Mouse (Mus musculus): ENCODE results near the gene Higd1a. TPM values are rescaled to one million over a fixed set of nuclear protein-coding genes. Genes with fewer than 3 reads are reported as not detected.

Gene Higd1a
- polyA plus RNA-seq, 1 experiment from 2014 or later, result 275 TPM

- Histone ChIP-seq H3K27ac (replicated peaks in 1 of 2; ENCODE audit: control insufficient read depth in 1 of 2, insufficient read depth in 1 of 2, low read depth in 2 of 2, low read length in 2 of 2) (no peak overlapping the region), H3K4me1 (ENCODE audit: control insufficient read depth in 2 of 2, insufficient read depth in 2 of 2, low read length in 2 of 2) (no peaks in the 10 kb centered on the region), H3K4me2 (ENCODE audit: low read length) (no peak overlapping the region), H3K4me3 (ENCODE audit: control insufficient read depth in 1 of 2, insufficient read depth in 1 of 2, low read depth in 1 of 2, low read length in 2 of 2) (no peak overlapping the region), H3K9ac (ENCODE audit: low read length) (no peak overlapping the region), H3K36me3 (ENCODE audit: control insufficient read depth, insufficient read depth, low read length) (no peaks in the 10 kb centered on the region), H3K27me3 (ENCODE audit: control insufficient read depth, insufficient read depth, low read length) (no peaks in the 10 kb centered on the region), H3K9me3 (ENCODE audit: control insufficient read depth, low read length) (no peaks in the 10 kb centered on the region)
- ATAC-seq (ENCODE audit: insufficient number of reproducible peaks, insufficient read depth, low FRiP score, low read depth), result no peak
- 47% methylated on average over 3 of the region's 3 CpGs for WGBS
These were observed 7.4 kb upstream of the Higd1a start for GRCm38 (mm10) chr9:121865425-121866008.

DNA sequence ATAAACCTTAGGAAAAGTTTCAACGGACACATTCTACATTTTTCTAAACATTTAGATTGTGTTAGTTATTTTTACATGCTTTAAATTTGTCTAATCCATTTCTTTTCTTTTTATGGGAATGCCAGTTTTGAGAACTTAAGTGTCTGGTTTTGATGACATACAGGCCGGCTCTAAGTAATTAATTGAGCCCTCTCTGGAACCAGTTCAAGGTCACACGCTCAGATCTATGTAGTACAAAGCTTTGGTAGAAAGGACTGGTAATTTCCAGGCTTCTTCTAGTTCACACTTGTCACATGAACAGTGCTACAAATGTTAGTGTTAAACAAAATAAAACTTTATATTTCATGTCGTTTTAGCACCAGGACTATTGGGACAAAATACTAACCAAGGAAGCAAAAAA is 6.7 kb upstream of the Higd1a start:
- Histone ChIP-seq H3K36me3 (ENCODE audit: control insufficient read depth, insufficient read depth, low read length) (no peaks in the 10 kb centered on the region), H3K4me2 (ENCODE audit: low read length) (no peak overlapping the region), H3K9me3 (ENCODE audit: control insufficient read depth, low read length) (no peaks in the 10 kb centered on the region), H3K27me3 (ENCODE audit: control insufficient read depth, insufficient read depth, low read length) (no peaks in the 10 kb centered on the region), H3K4me1 (ENCODE audit: control insufficient read depth in 2 of 2, insufficient read depth in 2 of 2, low read length in 2 of 2) (no peaks in the 10 kb centered on the region), H3K9ac (ENCODE audit: low read length) (no peak overlapping the region), H3K27ac (replicated peaks in 1 of 2; ENCODE audit: control insufficient read depth in 1 of 2, insufficient read depth in 1 of 2, low read depth in 2 of 2, low read length in 2 of 2) (no peak overlapping the region), H3K4me3 (ENCODE audit: control insufficient read depth in 1 of 2, insufficient read depth in 1 of 2, low read depth in 1 of 2, low read length in 2 of 2) (no peak overlapping the region)
- no peak for ATAC-seq (ENCODE audit: insufficient number of reproducible peaks, insufficient read depth, low FRiP score, low read depth)
- WGBS, result 68% methylated on average over 4 of the region's 4 CpGs

DNA sequence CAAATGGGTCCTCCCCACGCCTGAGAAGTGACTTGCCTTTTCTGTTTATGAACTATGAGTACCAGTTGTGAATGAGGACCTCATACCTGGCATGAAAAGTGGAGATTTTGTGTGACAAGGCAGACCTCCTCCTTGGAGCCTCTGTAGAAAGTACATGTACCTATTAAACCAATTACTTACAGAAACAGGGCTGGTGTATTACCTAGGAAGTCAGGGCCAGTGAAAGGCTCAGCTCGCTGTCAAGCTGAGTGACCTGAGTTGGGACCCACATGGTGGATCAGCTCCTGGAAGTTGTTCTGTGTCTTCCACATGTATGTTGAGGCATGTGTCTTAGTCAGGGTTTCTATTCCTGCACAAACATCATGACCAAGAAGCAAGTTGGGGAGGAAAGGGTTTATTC is 2.8 kb upstream of the Higd1a start:
- Histone ChIP-seq H3K9ac (ENCODE audit: low read length) (no peak overlapping the region), H3K36me3 (ENCODE audit: control insufficient read depth, insufficient read depth, low read length) (no peaks in the 10 kb centered on the region; the same call in 1 of the 2 replicates), H3K27me3 (ENCODE audit: control insufficient read depth, insufficient read depth, low read length) (no peaks in the 10 kb centered on the region), H3K4me3 (ENCODE audit: control insufficient read depth in 1 of 2, insufficient read depth in 1 of 2, low read depth in 1 of 2, low read length in 2 of 2) (no peak overlapping the region), H3K9me3 (ENCODE audit: control insufficient read depth, low read length) (no peaks in the 10 kb centered on the region), H3K4me2 (ENCODE audit: low read length) (no peak overlapping the region), H3K27ac (replicated peaks in 1 of 2; ENCODE audit: control insufficient read depth in 1 of 2, insufficient read depth in 1 of 2, low read depth in 2 of 2, low read length in 2 of 2) (no peak overlapping the region), H3K4me1 (ENCODE audit: control insufficient read depth in 2 of 2, insufficient read depth in 2 of 2, low read length in 2 of 2) (peaks cover 0 to 2% of the 10 kb centered on the region in 2 experiments; a peak in 2 of 4 replicates)
- no peak for ATAC-seq (ENCODE audit: insufficient number of reproducible peaks, insufficient read depth, low FRiP score, low read depth)
- 81% methylated on average over 2 of the region's 2 CpGs for WGBS

- Histone ChIP-seq H3K9me3 (ENCODE audit: control insufficient read depth, low read length) (no peaks in the 10 kb centered on the region), H3K36me3 (ENCODE audit: control insufficient read depth, insufficient read depth, low read length) (peaks cover 1% of the 10 kb centered on the region), H3K9ac (ENCODE audit: low read length) (no peak overlapping the region), H3K4me2 (ENCODE audit: low read length) (no peak overlapping the region), H3K27me3 (ENCODE audit: control insufficient read depth, insufficient read depth, low read length) (no peaks in the 10 kb centered on the region), H3K4me1 (ENCODE audit: control insufficient read depth in 2 of 2, insufficient read depth in 2 of 2, low read length in 2 of 2) (peaks cover 0 to 9% of the 10 kb centered on the region in 2 experiments; a peak in 2 of 4 replicates), H3K4me3 (ENCODE audit: control insufficient read depth in 1 of 2, insufficient read depth in 1 of 2, low read depth in 1 of 2, low read length in 2 of 2) (no peak overlapping the region), H3K27ac (replicated peaks in 1 of 2; ENCODE audit: control insufficient read depth in 1 of 2, insufficient read depth in 1 of 2, low read depth in 2 of 2, low read length in 2 of 2) (no peak overlapping the region)
- no peak for ATAC-seq (ENCODE audit: insufficient number of reproducible peaks, insufficient read depth, low FRiP score, low read depth)
- 93% methylated on average over 2 of the region's 2 CpGs for WGBS
These were observed 1.2 kb upstream of the Higd1a start for GRCm38 (mm10) chr9:121859345-121859744.

DNA sequence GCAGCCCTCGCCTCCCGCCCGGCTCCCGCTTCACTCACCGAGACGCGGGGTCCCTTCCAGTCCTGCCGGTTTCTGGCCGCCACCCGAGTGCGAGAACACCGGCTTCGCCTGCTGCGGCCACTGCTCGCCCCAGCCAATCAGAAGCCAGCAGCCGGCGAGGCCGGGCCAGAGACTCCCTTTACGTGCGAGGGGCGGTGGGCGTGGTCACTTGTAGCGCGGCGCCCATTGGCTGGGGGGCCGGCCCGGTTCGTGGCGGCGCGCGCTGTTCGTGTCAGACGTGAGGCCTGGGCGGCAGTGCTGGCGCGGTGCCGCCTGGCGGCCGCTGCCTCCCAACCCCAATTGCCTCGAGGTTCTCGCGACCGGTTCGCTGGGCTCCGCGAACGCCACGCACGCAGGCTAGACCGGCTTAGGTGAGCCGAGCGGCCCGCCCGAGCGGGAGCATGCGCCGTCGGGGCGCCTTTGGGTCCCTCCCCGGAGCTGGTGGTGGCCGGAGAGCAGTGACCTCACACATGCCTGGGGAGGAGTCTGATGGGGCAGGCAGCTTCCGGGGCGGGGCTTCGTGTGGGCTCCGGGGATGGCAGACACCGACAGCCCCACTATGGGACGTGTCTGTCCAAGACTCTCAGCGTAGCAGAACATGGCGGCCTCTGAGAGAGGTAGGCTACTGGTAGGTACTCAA is 549 bp downstream of the Higd1a start:
- Histone ChIP-seq H3K4me2 (ENCODE audit: low read length) (peak overlapping the region; percentile 87), H3K9ac (ENCODE audit: low read length) (peak overlapping the region; percentile 95), H3K27me3 (ENCODE audit: control insufficient read depth, insufficient read depth, low read length) (no peaks in the 10 kb centered on the region), H3K4me1 (ENCODE audit: control insufficient read depth in 2 of 2, insufficient read depth in 2 of 2, low read length in 2 of 2) (peaks cover 0 to 9% of the 10 kb centered on the region in 2 experiments; a peak in 2 of 4 replicates), H3K36me3 (ENCODE audit: control insufficient read depth, insufficient read depth, low read length) (peaks cover 5% of the 10 kb centered on the region), H3K9me3 (ENCODE audit: control insufficient read depth, low read length) (no peaks in the 10 kb centered on the region), H3K4me3 (ENCODE audit: control insufficient read depth in 1 of 2, insufficient read depth in 1 of 2, low read depth in 1 of 2, low read length in 2 of 2) (peak overlapping the region; percentile 69 to 93), H3K27ac (replicated peaks in 1 of 2; ENCODE audit: control insufficient read depth in 1 of 2, insufficient read depth in 1 of 2, low read depth in 2 of 2, low read length in 2 of 2) (peak overlapping the region; percentile 98 to 99)
- ATAC-seq (ENCODE audit: insufficient number of reproducible peaks, insufficient read depth, low FRiP score, low read depth), result peak; percentile 98
- WGBS, result under 1% methylated on average over 70 of the region's 70 CpGs

- Histone ChIP-seq H3K9me3 (ENCODE audit: control insufficient read depth, low read length) (no peaks in the 10 kb centered on the region), H3K4me2 (ENCODE audit: low read length) (peak overlapping the region; percentile 87), H3K4me1 (ENCODE audit: control insufficient read depth in 2 of 2, insufficient read depth in 2 of 2, low read length in 2 of 2) (peaks cover 0 to 9% of the 10 kb centered on the region in 2 experiments; a peak in 2 of 4 replicates), H3K27ac (replicated peaks in 1 of 2; ENCODE audit: control insufficient read depth in 1 of 2, insufficient read depth in 1 of 2, low read depth in 2 of 2, low read length in 2 of 2) (peak overlapping the region; percentile 94 to 99), H3K4me3 (ENCODE audit: control insufficient read depth in 1 of 2, insufficient read depth in 1 of 2, low read depth in 1 of 2, low read length in 2 of 2) (peak overlapping the region; percentile 69 to 93), H3K36me3 (ENCODE audit: control insufficient read depth, insufficient read depth, low read length) (peaks cover 13% of the 10 kb centered on the region), H3K9ac (ENCODE audit: low read length) (peak overlapping the region; percentile 95), H3K27me3 (ENCODE audit: control insufficient read depth, insufficient read depth, low read length) (no peaks in the 10 kb centered on the region)
- under 1% methylated on average over 39 of the region's 39 CpGs for WGBS
- peak; percentile 34 for ATAC-seq (ENCODE audit: insufficient number of reproducible peaks, insufficient read depth, low FRiP score, low read depth)
These were observed 1.3 kb downstream of the Higd1a start for GRCm38 (mm10) chr9:121856649-121857416.

- H3K27me3 ChIP-seq (ENCODE audit: control insufficient read depth, insufficient read depth, low read length), result no peaks in the 10 kb centered on the region
- ATAC-seq (ENCODE audit: insufficient number of reproducible peaks, insufficient read depth, low FRiP score, low read depth), result no peak
- H3K9me3 ChIP-seq (ENCODE audit: control insufficient read depth, low read length), result no peaks in the 10 kb centered on the region
- peaks cover 0 to 9% of the 10 kb centered on the region in 2 experiments; a peak in 2 of 4 replicates for H3K4me1 ChIP-seq (ENCODE audit: control insufficient read depth in 2 of 2, insufficient read depth in 2 of 2, low read length in 2 of 2)
- no peak overlapping the region for H3K27ac ChIP-seq (replicated peaks in 1 of 2; ENCODE audit: control insufficient read depth in 1 of 2, insufficient read depth in 1 of 2, low read depth in 2 of 2, low read length in 2 of 2)
- no peak overlapping the region for H3K4me2 ChIP-seq (ENCODE audit: low read length)
- H3K9ac ChIP-seq (ENCODE audit: low read length), result no peak overlapping the region
- 95% methylated on average over 3 of the region's 3 CpGs for WGBS
- peaks cover 38% of the 10 kb centered on the region for H3K36me3 ChIP-seq (ENCODE audit: control insufficient read depth, insufficient read depth, low read length)
- H3K4me3 ChIP-seq (ENCODE audit: control insufficient read depth in 1 of 2, insufficient read depth in 1 of 2, low read depth in 1 of 2, low read length in 2 of 2), result no peak overlapping the region
These were observed 3.9 kb downstream of the Higd1a start for GRCm38 (mm10) chr9:121854246-121854645.

Measured in heart, embryonic 14.5 days (tissue).